Mouse (Mus musculus): ENCODE measurements around the gene Ankrd35. TPM values are rescaled to one million over a fixed set of nuclear protein-coding genes. Genes with fewer than 3 reads are reported as not detected.
"Not testable (repeated sequence)": the region's sequence is repeated elsewhere in the genome, so short reads cannot be mapped to it uniquely, and the experiment has no call there.

The Ankrd35 gene
- polyA plus RNA-seq, 1 experiment from 2014 or later: 5.5 TPM

- no peaks in the 10 kb centered on the region for H3K27me3 ChIP-seq (ENCODE audit: control insufficient read depth, insufficient read depth, low read length)
- 51% methylated on average over 17 of the region's 17 CpGs for WGBS
Measured at GRCm38 (mm10) chr3:96684151-96684821, 14.4 kb downstream of the Ankrd35 start.

GRCm38 (mm10) chr3:96684822-96685156 is 14.9 kb downstream of the Ankrd35 start:
- Histone ChIP-seq H3K4me3 (ENCODE audit: low read depth, low read length) (peak overlapping the region; percentile 6; the same call in 1 of the 2 replicates), H3K27me3 (ENCODE audit: control insufficient read depth, insufficient read depth, low read length) (no peaks in the 10 kb centered on the region), H3K27ac (replicated peaks) (no peak overlapping the region), H3K4me2 (replicated peaks; ENCODE audit: low read depth) (peak overlapping the region; percentile 46), H3K4me1 (replicated peaks; ENCODE audit: control insufficient read depth, insufficient read depth) (0 out of 2 replicates have a peak, but pooled peaks cover 3% of the 10 kb centered on the region), H3K36me3 (ENCODE audit: control insufficient read depth, insufficient read depth, low read length) (no peaks in the 10 kb centered on the region), H3K9me3 (ENCODE audit: control insufficient read depth, low read length) (no peaks in the 10 kb centered on the region), H3K9ac (ENCODE audit: low read length) (peak overlapping the region; percentile 24; the same call in 1 of the 2 replicates)
- TF ChIP-seq CTCF (IDR thresholded peaks at IDR 0.05; ENCODE audit: low read depth) (no peak), EP300 (optimal IDR thresholded peaks at IDR 0.05) (no peak)
- WGBS: 21% methylated on average over 28 of the region's 28 CpGs
- DNase-seq (ENCODE audit: low spot score) (no peak), ATAC-seq (ENCODE audit: low FRiP score, low TSS enrichment) (no peak)

More at GRCm38 (mm10) chr3:96684151-96684821, 14.4 kb downstream of the Ankrd35 start:
- peak overlapping the region; percentile 46 for H3K4me2 ChIP-seq (replicated peaks; ENCODE audit: low read depth)
- H3K4me1 ChIP-seq (replicated peaks; ENCODE audit: control insufficient read depth, insufficient read depth): 0 out of 2 replicates have a peak, but pooled peaks cover 3% of the 10 kb centered on the region
- H3K9me3 ChIP-seq (ENCODE audit: control insufficient read depth, low read length): no peaks in the 10 kb centered on the region
- no peak for ATAC-seq (ENCODE audit: low FRiP score, low TSS enrichment)
- TF ChIP-seq CTCF (IDR thresholded peaks at IDR 0.05; ENCODE audit: low read depth) (no peak), EP300 (optimal IDR thresholded peaks at IDR 0.05) (no peak)
- H3K4me3 ChIP-seq (ENCODE audit: low read depth, low read length): peak overlapping the region; percentile 6; the same call in 1 of the 2 replicates
- DNase-seq (ENCODE audit: low spot score): no peak
- H3K9ac ChIP-seq (ENCODE audit: low read length): peak overlapping the region; percentile 24; the same call in 1 of the 2 replicates
- no peak overlapping the region for H3K27ac ChIP-seq (replicated peaks)
- H3K36me3 ChIP-seq (ENCODE audit: control insufficient read depth, insufficient read depth, low read length): no peaks in the 10 kb centered on the region

- H3K9me3 ChIP-seq (ENCODE audit: control insufficient read depth, low read length); H3K4me3 ChIP-seq (ENCODE audit: low read depth, low read length); H3K4me2 ChIP-seq (replicated peaks; ENCODE audit: low read depth); H3K9ac ChIP-seq (ENCODE audit: low read length); H3K36me3 ChIP-seq (ENCODE audit: control insufficient read depth, insufficient read depth, low read length); H3K27ac ChIP-seq (replicated peaks); H3K27me3 ChIP-seq (ENCODE audit: control insufficient read depth, insufficient read depth, low read length); DNase-seq (ENCODE audit: low spot score); H3K4me1 ChIP-seq (replicated peaks; ENCODE audit: control insufficient read depth, insufficient read depth); ATAC-seq (ENCODE audit: low FRiP score, low TSS enrichment): not testable (repeated sequence)
- WGBS: 96% methylated on average over 5 of the region's 5 CpGs
Measured at GRCm38 (mm10) chr3:96686057-96686456, 16.1 kb downstream of the Ankrd35 start.

GRCm38 (mm10) chr3:96688854-96689253 is 18.9 kb downstream of the Ankrd35 start:
- H3K4me1 ChIP-seq (replicated peaks; ENCODE audit: control insufficient read depth, insufficient read depth): 0 out of 2 replicates have a peak, but pooled peaks cover 3% of the 10 kb centered on the region
- H3K27ac ChIP-seq (replicated peaks): no peak overlapping the region
- no peak overlapping the region for H3K9ac ChIP-seq (ENCODE audit: low read length)
- no peaks in the 10 kb centered on the region for H3K27me3 ChIP-seq (ENCODE audit: control insufficient read depth, insufficient read depth, low read length)
- H3K9me3 ChIP-seq (ENCODE audit: control insufficient read depth, low read length): no peaks in the 10 kb centered on the region
- H3K36me3 ChIP-seq (ENCODE audit: control insufficient read depth, insufficient read depth, low read length): no peaks in the 10 kb centered on the region
- H3K4me3 ChIP-seq (ENCODE audit: low read depth, low read length): no peak overlapping the region
- ATAC-seq (ENCODE audit: low FRiP score, low TSS enrichment): no peak
- no peak for DNase-seq (ENCODE audit: low spot score)
- 78% methylated on average over 11 of the region's 11 CpGs for WGBS
- TF ChIP-seq EP300 (optimal IDR thresholded peaks at IDR 0.05) (no peak), CTCF (IDR thresholded peaks at IDR 0.05; ENCODE audit: low read depth) (no peak)
- H3K4me2 ChIP-seq (replicated peaks; ENCODE audit: low read depth): no peak overlapping the region

GRCm38 (mm10) chr3:96690298-96690697 is 20.4 kb downstream of the Ankrd35 start:
- no peak for ATAC-seq (ENCODE audit: low FRiP score, low TSS enrichment)
- Histone ChIP-seq H3K4me1 (replicated peaks; ENCODE audit: control insufficient read depth, insufficient read depth) (no peaks in the 10 kb centered on the region), H3K4me2 (replicated peaks; ENCODE audit: low read depth) (no peak overlapping the region), H3K27ac (replicated peaks) (no peak overlapping the region), H3K4me3 (ENCODE audit: low read depth, low read length) (no peak overlapping the region), H3K36me3 (ENCODE audit: control insufficient read depth, insufficient read depth, low read length) (no peaks in the 10 kb centered on the region), H3K27me3 (ENCODE audit: control insufficient read depth, insufficient read depth, low read length) (no peaks in the 10 kb centered on the region), H3K9me3 (ENCODE audit: control insufficient read depth, low read length) (no peaks in the 10 kb centered on the region), H3K9ac (ENCODE audit: low read length) (no peak overlapping the region)
- 47% methylated on average over 3 of the region's 3 CpGs for WGBS
- no peak for DNase-seq (ENCODE audit: low spot score)
- TF ChIP-seq EP300 (optimal IDR thresholded peaks at IDR 0.05) (no peak), CTCF (IDR thresholded peaks at IDR 0.05; ENCODE audit: low read depth) (peak; percentile 52)

GRCm38 (mm10) chr3:96692506-96692905 is 22.6 kb downstream of the Ankrd35 start:
- Histone ChIP-seq H3K4me1 (replicated peaks; ENCODE audit: control insufficient read depth, insufficient read depth) (no peaks in the 10 kb centered on the region; the same call in 1 of the 2 replicates), H3K4me2 (replicated peaks; ENCODE audit: low read depth) (no peak overlapping the region), H3K4me3 (ENCODE audit: low read depth, low read length) (no peak overlapping the region), H3K9ac (ENCODE audit: low read length) (no peak overlapping the region), H3K36me3 (ENCODE audit: control insufficient read depth, insufficient read depth, low read length) (no peaks in the 10 kb centered on the region), H3K27me3 (ENCODE audit: control insufficient read depth, insufficient read depth, low read length) (no peaks in the 10 kb centered on the region), H3K27ac (replicated peaks) (no peak overlapping the region), H3K9me3 (ENCODE audit: control insufficient read depth, low read length) (no peaks in the 10 kb centered on the region)
- TF ChIP-seq EP300 (optimal IDR thresholded peaks at IDR 0.05): no peak
- TF ChIP-seq CTCF (IDR thresholded peaks at IDR 0.05; ENCODE audit: low read depth): peak; percentile 70
- WGBS: 20% methylated on average over 3 of the region's 3 CpGs
- no peak for ATAC-seq (ENCODE audit: low FRiP score, low TSS enrichment)
- DNase-seq (ENCODE audit: low spot score): peak; percentile 45

All from stomach, postnatal 0 days (tissue).